Mouse (Mus musculus) fibroblast of lung, adult 2 months (primary cell): ENCODE results near the gene Haghl.
"Not testable (repeated sequence)": the region's sequence is repeated elsewhere in the genome, so short reads cannot be mapped to it uniquely, and the experiment has no call there.

Experiments used
- DNase-seq: peaks from one replicate; pipeline ENCODE4 v3.0.0-alpha.2; 2011; ENCODE audit warnings: low read depth

Gene Haghl

DNA sequence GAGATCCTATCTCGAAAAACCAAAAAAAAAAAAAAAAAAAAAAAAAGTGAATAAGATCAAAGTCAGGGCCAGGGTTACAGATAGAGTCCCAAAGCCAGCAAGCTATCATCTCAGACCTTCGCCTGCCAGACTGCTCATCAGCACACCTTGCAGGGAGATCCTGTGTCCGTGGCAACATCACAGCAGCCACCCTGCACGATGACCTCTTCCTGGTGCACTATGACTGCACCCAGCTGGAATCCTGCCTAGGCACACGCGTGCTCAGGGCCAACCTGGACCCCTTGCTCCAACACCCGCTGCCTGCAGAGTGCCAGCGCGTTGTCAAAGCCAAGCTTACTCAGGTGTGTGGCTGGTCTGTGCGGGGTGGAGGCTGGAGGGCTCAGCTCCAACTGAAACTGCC lies 41.2 kb downstream of the Haghl start:
- no peak for DNase-seq

DNA sequence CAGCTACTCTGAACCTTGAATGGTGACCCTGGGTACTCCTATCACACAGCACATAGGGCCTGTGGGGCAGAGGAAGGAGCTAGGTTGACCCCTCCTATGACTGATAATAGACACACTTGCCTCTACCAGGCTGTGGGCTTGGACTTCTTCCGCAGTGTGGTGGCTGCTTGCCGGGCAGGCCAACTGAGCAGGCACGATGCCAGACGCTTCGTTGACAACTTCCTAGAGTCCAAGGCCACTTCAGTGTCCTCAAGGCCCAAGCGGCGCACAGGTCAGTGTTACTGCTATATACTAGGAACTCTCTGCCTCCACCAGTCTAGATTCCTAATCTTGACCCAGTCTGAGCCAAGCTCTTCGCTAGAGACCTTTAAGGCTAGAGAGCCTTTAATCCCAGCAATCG lies 41.6 kb downstream of the Haghl start:
- DNase-seq: no peak

DNA sequence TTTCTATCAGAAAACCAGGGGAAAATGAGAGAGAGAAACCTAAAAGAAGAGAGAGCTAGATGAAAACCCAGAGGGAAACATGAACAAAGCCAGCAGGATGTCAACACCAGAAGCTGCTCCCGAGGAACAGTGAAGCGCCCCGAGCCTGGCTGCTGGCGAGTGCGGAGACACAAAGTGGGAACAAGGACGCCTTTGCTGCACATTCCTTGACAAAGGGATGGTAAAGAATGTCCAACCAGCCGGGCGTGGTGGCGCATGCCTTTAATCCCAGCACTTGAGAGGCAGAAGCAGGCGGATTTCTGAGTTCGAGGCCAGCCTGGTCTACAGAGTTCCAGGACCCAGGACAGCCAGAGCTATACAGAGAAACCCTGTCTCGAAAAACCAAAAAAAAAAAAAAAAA lies 44.0 kb downstream of the Haghl start:
- DNase-seq: not testable (repeated sequence)

DNA sequence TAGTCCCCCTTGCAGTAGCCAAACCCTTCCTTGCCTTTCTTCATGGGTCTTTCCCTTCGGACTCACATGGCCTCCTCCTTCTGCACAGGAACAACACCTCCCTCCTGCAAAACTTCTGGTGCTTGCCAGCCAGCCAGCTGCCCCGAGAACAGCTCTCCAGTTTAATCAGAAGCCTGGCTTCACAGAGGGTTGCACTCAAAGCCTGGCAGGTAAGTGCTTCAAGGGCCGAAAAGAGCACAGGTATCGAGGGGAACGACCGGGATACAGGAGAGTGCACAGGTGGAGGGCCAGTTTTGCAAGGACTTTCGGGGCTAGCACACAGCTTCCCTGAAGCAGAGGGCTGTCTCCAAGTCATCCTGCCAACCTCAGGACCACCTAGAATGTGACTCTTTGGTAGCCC lies 46.6 kb downstream of the Haghl start:
- no peak for DNase-seq

DNA sequence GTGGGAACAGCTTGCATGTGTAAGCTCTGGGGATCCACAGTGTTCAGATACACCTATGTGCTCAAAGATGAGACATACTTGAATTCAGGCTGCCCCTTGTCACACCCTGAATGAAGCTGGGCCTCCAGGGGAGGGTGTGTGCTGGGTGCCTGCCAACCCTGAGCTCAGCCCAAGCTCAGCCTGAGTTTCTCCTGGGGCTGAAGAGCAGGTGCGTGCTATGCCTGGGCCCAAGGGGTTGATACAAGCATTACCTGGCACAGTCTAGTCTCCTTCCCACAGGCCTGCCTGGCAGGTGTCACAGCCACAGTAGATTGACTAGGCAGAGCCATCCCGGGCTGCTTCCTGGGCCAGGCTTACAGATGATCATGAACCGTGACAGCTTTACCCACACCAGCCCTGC lies 49.7 kb downstream of the Haghl start, which contains the start of gene Mslnl:
Gene Mslnl, plus strand, starts transcription at position 298 of the 400 bp plus-strand sequence.
- no peak for DNase-seq

DNA sequence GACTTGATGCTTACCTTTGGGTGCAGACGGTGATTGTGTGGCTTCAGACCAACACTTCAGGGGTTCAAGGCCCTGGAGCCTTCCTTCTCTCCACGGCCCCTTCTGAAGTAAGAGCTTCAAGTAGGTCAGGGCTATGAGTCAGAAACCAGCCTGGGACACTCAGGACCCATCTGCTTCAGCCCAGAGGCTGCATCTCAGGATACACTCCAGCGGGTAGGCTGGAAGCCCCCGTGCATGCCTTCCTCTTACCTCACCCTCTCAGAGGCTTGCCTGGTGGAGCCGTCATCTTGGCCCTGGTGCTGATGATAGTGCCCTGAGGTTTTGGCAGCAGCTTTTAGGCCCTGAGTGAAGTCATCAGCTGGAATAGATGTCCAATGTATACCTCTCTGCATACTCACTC lies 50.2 kb downstream of the Haghl start:
- DNase-seq: no peak

DNA sequence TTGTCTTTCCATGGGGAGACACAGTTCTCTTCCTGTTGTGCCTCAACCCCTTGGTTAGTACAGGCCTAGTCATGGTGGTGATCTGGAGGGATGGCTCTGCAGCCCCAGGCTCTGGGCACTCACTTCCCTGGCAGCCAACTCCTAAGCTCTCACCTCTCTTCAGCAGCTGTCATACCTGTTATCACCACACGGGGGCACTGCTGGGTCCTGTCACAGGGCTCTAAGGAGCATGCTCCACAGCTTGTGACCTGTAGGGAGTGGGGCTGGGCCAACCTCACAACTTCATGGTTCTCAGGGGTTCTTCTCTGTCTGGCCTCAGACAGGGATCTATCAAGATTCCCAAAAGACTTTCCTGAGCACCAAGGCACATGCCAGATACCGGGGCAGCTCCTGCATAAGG lies 53.4 kb downstream of the Haghl start:
- DNase-seq: peak; percentile 62
